Mouse (Mus musculus): Measurements from ENCODE around the gene Uba2.

- TF ChIP-seq GATA1 (IDR thresholded peaks at IDR 0.05; ENCODE audit: borderline replicate concordance, low read length) (no peak), FLI1 (IDR thresholded peaks at IDR 0.05; ENCODE audit: low read length) (no peak)
Measured at GRCm38 (mm10) chr7:34166850-34167249, 2.5 kb downstream of the Uba2 start.
